Mouse (Mus musculus): Measurements from ENCODE around the gene Sesn3. TPM values are rescaled to one million over a fixed set of nuclear protein-coding genes. Genes with fewer than 3 reads are reported as not detected.
"Not testable (repeated sequence)": the region's sequence is repeated elsewhere in the genome, so short reads cannot be mapped to it uniquely, and the experiment has no call there.

Gene Sesn3
- polyA plus RNA-seq (2015; fragmentation: Nextera tagmentation; extraction: Ambion mirVana): 1.8 and 3.3 TPM in 2 replicates

- DNase-seq (peak; percentile 60), ATAC-seq (ENCODE audit: low read depth) (peak; percentile 32)
- Histone ChIP-seq H3K4me2 (peak within 1 kb of the TSS; percentile 88), H3K9me3 (replicated peaks) (no peaks in the 10 kb centered on the region), H3K9ac (peak within 1 kb of the TSS; percentile 49), H3K4me1 (replicated peaks) (peaks cover 27% of the 10 kb centered on the region), H3K27me3 (peaks cover 32% of the 10 kb centered on the region), H3K27ac (peak within 1 kb of the TSS; percentile 48), H3K4me3 (replicated peaks) (peak within 1 kb of the TSS; percentile 68), H3K36me3 (no peaks in the 10 kb centered on the region)
- 2% methylated on average over 25 of the region's 25 CpGs for WGBS (ENCODE audit: insufficient replicate concordance)
Measured at GRCm38 (mm10) chr9:14274986-14275720, at the start of gene Sesn3. Gene Sesn3 (plus strand): TSS chr9:14275067.

GRCm38 (mm10) chr9:14227086-14227485, 47.8 kb upstream of the Sesn3 start:
- not testable (repeated sequence) for DNase-seq; H3K4me3 ChIP-seq (replicated peaks); H3K27me3 ChIP-seq; H3K4me2 ChIP-seq; H3K9me3 ChIP-seq (replicated peaks); H3K36me3 ChIP-seq; H3K27ac ChIP-seq; ATAC-seq (ENCODE audit: low read depth); H3K4me1 ChIP-seq (replicated peaks); H3K9ac ChIP-seq
- WGBS (ENCODE audit: insufficient replicate concordance): 50% methylated on average over 2 of the region's 2 CpGs

- H3K4me2 ChIP-seq: no peak overlapping the region
Measured at GRCm38 (mm10) chr9:14233702-14234373, 41.0 kb upstream of the Sesn3 start.

GRCm38 (mm10) chr9:14235286-14235685, 39.6 kb upstream of the Sesn3 start:
- H3K27ac ChIP-seq: no peak overlapping the region; the same call in 1 of the 2 replicates
- peaks cover 4% of the 10 kb centered on the region for H3K4me1 ChIP-seq (replicated peaks)
- no peak overlapping the region for H3K9ac ChIP-seq
- DNase-seq (no peak), ATAC-seq (ENCODE audit: low read depth) (0 out of 2 replicates have a peak, but pooled peaks have one; percentile 4)
- no peak overlapping the region for H3K4me3 ChIP-seq (replicated peaks)
- H3K27me3 ChIP-seq: no peaks in the 10 kb centered on the region
- whole genome bisulfite sequencing (ENCODE audit: insufficient replicate concordance): 59% methylated on average over 2 of the region's 2 CpGs
- no peak overlapping the region for H3K4me2 ChIP-seq
- no peaks in the 10 kb centered on the region for H3K36me3 ChIP-seq
- H3K9me3 ChIP-seq (replicated peaks): no peaks in the 10 kb centered on the region

More at GRCm38 (mm10) chr9:14233702-14234373, 41.0 kb upstream of the Sesn3 start:
- no peak for DNase-seq
- ATAC-seq (ENCODE audit: low read depth): peak; percentile 71
- no peak overlapping the region for H3K9ac ChIP-seq
- no peak overlapping the region for H3K4me3 ChIP-seq (replicated peaks)
- H3K27me3 ChIP-seq: no peaks in the 10 kb centered on the region
- H3K9me3 ChIP-seq (replicated peaks): no peaks in the 10 kb centered on the region
- WGBS (ENCODE audit: insufficient replicate concordance): 34% methylated on average over 7 of the region's 7 CpGs
- peak overlapping the region; percentile 13 for H3K27ac ChIP-seq
- H3K36me3 ChIP-seq: no peaks in the 10 kb centered on the region
- peaks cover 4% of the 10 kb centered on the region for H3K4me1 ChIP-seq (replicated peaks)

- WGBS (ENCODE audit: insufficient replicate concordance): 54% methylated on average over 1 of the region's 1 CpGs
- H3K9ac ChIP-seq; ATAC-seq (ENCODE audit: low read depth); H3K4me3 ChIP-seq (replicated peaks); H3K36me3 ChIP-seq; H3K27ac ChIP-seq; H3K27me3 ChIP-seq; H3K4me2 ChIP-seq; H3K4me1 ChIP-seq (replicated peaks); DNase-seq; H3K9me3 ChIP-seq (replicated peaks): not testable (repeated sequence)
Measured at GRCm38 (mm10) chr9:14241003-14241402, 33.9 kb upstream of the Sesn3 start.

GRCm38 (mm10) chr9:14242308-14242707, 32.6 kb upstream of the Sesn3 start:
- Histone ChIP-seq H3K27ac (no peak overlapping the region), H3K4me2 (no peak overlapping the region)
- WGBS (ENCODE audit: insufficient replicate concordance): 49% methylated on average over 2 of the region's 2 CpGs

GRCm38 (mm10) chr9:14244528-14244927, 30.3 kb upstream of the Sesn3 start:
- ATAC-seq (ENCODE audit: low read depth): no peak
- no peaks in the 10 kb centered on the region for H3K9me3 ChIP-seq (replicated peaks)
- H3K27ac ChIP-seq: no peak overlapping the region
- no peaks in the 10 kb centered on the region for H3K27me3 ChIP-seq
- WGBS (ENCODE audit: insufficient replicate concordance): 26% methylated on average over 9 of the region's 9 CpGs
- H3K4me2 ChIP-seq: no peak overlapping the region
- no peaks in the 10 kb centered on the region for H3K36me3 ChIP-seq
- 0 out of 2 replicates have a peak, but pooled peaks cover 4% of the 10 kb centered on the region for H3K4me1 ChIP-seq (replicated peaks)
- DNase-seq: no peak
- H3K9ac ChIP-seq: no peak overlapping the region
- H3K4me3 ChIP-seq (replicated peaks): no peak overlapping the region

More at GRCm38 (mm10) chr9:14242308-14242707, 32.6 kb upstream of the Sesn3 start:
- 0 out of 2 replicates have a peak, but pooled peaks cover 4% of the 10 kb centered on the region for H3K4me1 ChIP-seq (replicated peaks)
- no peaks in the 10 kb centered on the region for H3K36me3 ChIP-seq
- no peaks in the 10 kb centered on the region for H3K27me3 ChIP-seq
- no peak overlapping the region for H3K9ac ChIP-seq
- no peak overlapping the region for H3K4me3 ChIP-seq (replicated peaks)
- DNase-seq (no peak), ATAC-seq (ENCODE audit: low read depth) (no peak)
- H3K9me3 ChIP-seq (replicated peaks): no peaks in the 10 kb centered on the region

GRCm38 (mm10) chr9:14245013-14245586, 29.8 kb upstream of the Sesn3 start:
- 48% methylated on average over 7 of the region's 7 CpGs for WGBS (ENCODE audit: insufficient replicate concordance)
- H3K9me3 ChIP-seq (replicated peaks): no peaks in the 10 kb centered on the region
- H3K4me1 ChIP-seq (replicated peaks): 0 out of 2 replicates have a peak, but pooled peaks cover 4% of the 10 kb centered on the region
- no peak overlapping the region for H3K4me2 ChIP-seq
- no peaks in the 10 kb centered on the region for H3K36me3 ChIP-seq
- H3K27ac ChIP-seq: no peak overlapping the region
- H3K9ac ChIP-seq: no peak overlapping the region
- H3K4me3 ChIP-seq (replicated peaks): no peak overlapping the region
- DNase-seq (no peak), ATAC-seq (ENCODE audit: low read depth) (no peak)
- no peaks in the 10 kb centered on the region for H3K27me3 ChIP-seq

- DNase-seq (no peak), ATAC-seq (ENCODE audit: low read depth) (no peak)
- no peaks in the 10 kb centered on the region for H3K27me3 ChIP-seq
- H3K4me2 ChIP-seq: no peak overlapping the region
- H3K9ac ChIP-seq: no peak overlapping the region
- H3K4me3 ChIP-seq (replicated peaks): no peak overlapping the region
- WGBS (ENCODE audit: insufficient replicate concordance): 31% methylated on average over 11 of the region's 11 CpGs
- 0 out of 2 replicates have a peak, but pooled peaks cover 4% of the 10 kb centered on the region for H3K4me1 ChIP-seq (replicated peaks)
- no peaks in the 10 kb centered on the region for H3K36me3 ChIP-seq
- H3K9me3 ChIP-seq (replicated peaks): no peaks in the 10 kb centered on the region
- no peak overlapping the region for H3K27ac ChIP-seq
Measured at GRCm38 (mm10) chr9:14246016-14246799, 28.7 kb upstream of the Sesn3 start.

GRCm38 (mm10) chr9:14247480-14248208, 27.2 kb upstream of the Sesn3 start:
- 57% methylated on average over 12 of the region's 12 CpGs for WGBS (ENCODE audit: insufficient replicate concordance)
- no peak overlapping the region for H3K27ac ChIP-seq
- no peak for ATAC-seq (ENCODE audit: low read depth)
- DNase-seq: no peak
- no peak overlapping the region for H3K4me3 ChIP-seq (replicated peaks)
- no peaks in the 10 kb centered on the region for H3K27me3 ChIP-seq
- no peak overlapping the region for H3K4me2 ChIP-seq
- 0 out of 2 replicates have a peak, but pooled peaks cover 4% of the 10 kb centered on the region for H3K4me1 ChIP-seq (replicated peaks)
- H3K9me3 ChIP-seq (replicated peaks): no peaks in the 10 kb centered on the region
- H3K36me3 ChIP-seq: no peaks in the 10 kb centered on the region
- no peak overlapping the region for H3K9ac ChIP-seq

Measured in liver, embryonic 13.5 days (tissue).